Mouse (Mus musculus) MEL (cell line): ENCODE measurements around the gene Kcnab3. TPM values are rescaled to one million over a fixed set of nuclear protein-coding genes. Genes with fewer than 3 reads are reported as not detected.

Source experiments
- DNase-seq: peaks from one replicate; pipeline ENCODE4 v3.0.0; 2011; ENCODE audit warnings: low read depth, low spot score
- H3K27ac ChIP-seq: 2 replicates; pipeline ENCODE4 v1.5.1; 2012; ENCODE audit warnings: low read depth, mild to moderate bottlenecking, control low read depth, low read length, moderate library complexity; ENCODE audit not compliant: control insufficient read depth
- H3K27me3 ChIP-seq, 2 experiments: fragments of 150-350 bp in 1 of 2; sonication (generic) in 1 of 2; 2 replicates each; pipeline ENCODE4 v1.6.1; 2012; ENCODE audit warnings: low read length in 2 of 2, mild to moderate bottlenecking in 2 of 2, improper control_type of control experiment in 1 of 2, moderate library complexity in 1 of 2; ENCODE audit not compliant: insufficient read depth in 2 of 2, control insufficient read depth in 1 of 2
- H3K36me3 ChIP-seq, 2 experiments: 2 replicates each; pipeline ENCODE4 v1.6.1; 2012 to 2014; ENCODE audit warnings: low read length in 2 of 2, improper control_type of control experiment in 1 of 2, inconsistent platforms in 1 of 2, mild to moderate bottlenecking in 1 of 2; ENCODE audit not compliant: insufficient read depth in 2 of 2, control insufficient read depth in 1 of 2
- H3K4me1 ChIP-seq, 2 experiments: fragments of 150-350 bp in 1 of 2; sonication (generic) in 1 of 2; 2 replicates each; pipeline ENCODE4 v1.6.1; 2012; ENCODE audit warnings: low read length in 2 of 2, improper control_type of control experiment in 1 of 2, mild to moderate bottlenecking in 1 of 2; ENCODE audit not compliant: insufficient read depth in 2 of 2, control insufficient read depth in 1 of 2
- H3K4me3 ChIP-seq, 2 experiments: fragments of 150-350 bp in 1 of 2; sonication (generic) in 1 of 2; 2 replicates each; pipeline ENCODE4 v1.5.1; 2012; ENCODE audit warnings: low read depth in 2 of 2, low read length in 2 of 2, mild to moderate bottlenecking in 2 of 2, moderate library complexity in 2 of 2, control low read depth in 1 of 2, improper control_type of control experiment in 1 of 2; ENCODE audit not compliant: control insufficient read depth in 1 of 2, insufficient read depth in 1 of 2
- H3K79me2 ChIP-seq: 2 replicates; pipeline ENCODE4 v1.6.1; 2012; ENCODE audit warnings: mild to moderate bottlenecking, low read length, moderate library complexity; ENCODE audit not compliant: control insufficient read depth, poor library complexity, insufficient read depth
- H3K9ac ChIP-seq: 2 replicates; pipeline ENCODE4 v1.6.1; 2012; ENCODE audit warnings: low read depth, mild to moderate bottlenecking, control low read depth, low read length, moderate library complexity; ENCODE audit not compliant: control insufficient read depth, poor library complexity, severe bottlenecking
- H3K9me3 ChIP-seq: fragments of 150-350 bp; sonication (generic); replicated peaks from 2 replicates; pipeline ENCODE4 v1.6.1; 2012; ENCODE audit warnings: mild to moderate bottlenecking, low read length, improper control_type of control experiment, moderate library complexity; ENCODE audit not compliant: insufficient read depth
- BHLHE40 ChIP-seq: IDR thresholded peaks from 2 replicates; pipeline ENCODE4 v1.6.1; 2012; ENCODE audit warnings: low read depth, mild to moderate bottlenecking, inconsistent platforms, low read length, improper control_type of control experiment, borderline replicate concordance
- CHD1 ChIP-seq: IDR thresholded peaks from 2 replicates; pipeline ENCODE4 v1.6.1; 2012; ENCODE audit warnings: low read depth, mild to moderate bottlenecking, inconsistent platforms, low read length, improper control_type of control experiment
- CTCF ChIP-seq, 3 experiments: IDR thresholded peaks in 2 of 3; conservative IDR thresholded peaks in 1 of 3; 2 replicates each; pipeline ENCODE4 v1.5.1; 2011 to 2012; ENCODE audit warnings: low read length in 3 of 3, low read depth in 2 of 3, mild to moderate bottlenecking in 2 of 3, improper control_type of control experiment in 1 of 3, inconsistent platforms in 1 of 3, mixed read lengths in 1 of 3, moderate library complexity in 1 of 3; ENCODE audit not compliant: control insufficient read depth in 1 of 3, insufficient read depth in 1 of 3, poor library complexity in 1 of 3, severe bottlenecking in 1 of 3
- E2F4 ChIP-seq: IDR thresholded peaks from 2 replicates; pipeline ENCODE4 v1.6.1; 2011; ENCODE audit warnings: low read depth, low read length, improper control_type of control experiment, borderline replicate concordance
- ELF1 ChIP-seq: IDR thresholded peaks from 2 replicates; pipeline ENCODE4 v1.6.1; 2014; ENCODE audit warnings: low read depth, mild to moderate bottlenecking, inconsistent platforms, low read length, improper control_type of control experiment, moderate library complexity
- EP300 ChIP-seq, 2 experiments: IDR thresholded peaks; 2 replicates each; pipeline ENCODE4 v1.6.1; 2011; ENCODE audit warnings: improper control_type of control experiment in 2 of 2, low read length in 2 of 2, low read depth in 1 of 2, mild to moderate bottlenecking in 1 of 2
- ETS1 ChIP-seq: IDR thresholded peaks from 2 replicates; pipeline ENCODE4 v1.6.1; 2012; ENCODE audit warnings: low read depth, mild to moderate bottlenecking, inconsistent platforms, low read length, improper control_type of control experiment, moderate library complexity
- GABPA ChIP-seq: IDR thresholded peaks from 2 replicates; pipeline ENCODE4 v1.6.1; 2012; ENCODE audit warnings: low read depth, mild to moderate bottlenecking, inconsistent platforms, low read length, improper control_type of control experiment, moderate library complexity
- GATA1 ChIP-seq: IDR thresholded peaks from 2 replicates; pipeline ENCODE4 v1.6.1; 2011; ENCODE audit warnings: low read depth, low read length, improper control_type of control experiment
- HCFC1 ChIP-seq: IDR thresholded peaks from 2 replicates; pipeline ENCODE4 v1.6.1; 2012; ENCODE audit warnings: low read depth, mild to moderate bottlenecking, inconsistent platforms, low read length, improper control_type of control experiment, moderate library complexity
- JUND ChIP-seq: IDR thresholded peaks from 2 replicates; pipeline ENCODE4 v1.6.1; 2011; ENCODE audit warnings: low read depth, mild to moderate bottlenecking, improper control_type of control experiment, low read length
- KAT2A ChIP-seq: conservative IDR thresholded peaks from 2 replicates; pipeline ENCODE4 v1.6.1; 2012; ENCODE audit warnings: low read depth, low read length, improper control_type of control experiment, inconsistent platforms
- MAFK ChIP-seq: IDR thresholded peaks from 2 replicates; pipeline ENCODE4 v1.6.1; 2011; ENCODE audit warnings: low read depth, mild to moderate bottlenecking, low read length, improper control_type of control experiment, borderline replicate concordance
- MEF2A ChIP-seq: IDR thresholded peaks from 2 replicates; pipeline ENCODE4 v1.6.1; 2014; ENCODE audit warnings: low read depth, mild to moderate bottlenecking, inconsistent platforms, low read length, improper control_type of control experiment; ENCODE audit not compliant: poor library complexity, insufficient replicate concordance, severe bottlenecking; ENCODE audit errors: extremely low read depth
- MYB ChIP-seq: IDR thresholded peaks from 2 replicates; pipeline ENCODE4 v1.6.1; 2011; ENCODE audit warnings: mild to moderate bottlenecking, low read depth, low read length, improper control_type of control experiment
- NELFE ChIP-seq: IDR thresholded peaks from 2 replicates; pipeline ENCODE4 v1.6.1; 2011; ENCODE audit warnings: low read depth, low read length, improper control_type of control experiment
- POLR2AphosphoS5 ChIP-seq: IDR thresholded peaks from 2 replicates; pipeline ENCODE4 v1.6.1; 2012; ENCODE audit warnings: low read depth, borderline replicate concordance, mild to moderate bottlenecking, inconsistent platforms, low read length, moderate library complexity, mixed read lengths
- RAD21 ChIP-seq: IDR thresholded peaks from 2 replicates; pipeline ENCODE4 v1.6.1; 2011; ENCODE audit warnings: mild to moderate bottlenecking, low read depth, low read length, improper control_type of control experiment
- RCOR1 ChIP-seq: IDR thresholded peaks from 2 replicates; pipeline ENCODE4 v1.6.1; 2012; ENCODE audit warnings: low read depth, mild to moderate bottlenecking, inconsistent platforms, low read length, improper control_type of control experiment
- SIN3A ChIP-seq: IDR thresholded peaks from 2 replicates; pipeline ENCODE4 v1.6.1; 2012; ENCODE audit warnings: low read length, improper control_type of control experiment, inconsistent platforms
- ZC3H11A ChIP-seq: IDR thresholded peaks from 2 replicates; pipeline ENCODE4 v1.6.1; 2012; ENCODE audit warnings: low read depth, mild to moderate bottlenecking, inconsistent platforms, low read length, improper control_type of control experiment
- ZKSCAN1 ChIP-seq: IDR thresholded peaks from 2 replicates; pipeline ENCODE4 v1.6.1; 2012; ENCODE audit warnings: low read depth, mild to moderate bottlenecking, inconsistent platforms, low read length, improper control_type of control experiment, moderate library complexity
- ZMIZ1 ChIP-seq: IDR thresholded peaks from 2 replicates; pipeline ENCODE4 v1.6.1; 2012; ENCODE audit warnings: low read depth, mild to moderate bottlenecking, inconsistent platforms, low read length, improper control_type of control experiment, moderate library complexity
- ZNF384 ChIP-seq: IDR thresholded peaks from 2 replicates; pipeline ENCODE4 v1.6.1; 2012; ENCODE audit warnings: low read depth, mild to moderate bottlenecking, inconsistent platforms, low read length, improper control_type of control experiment
- polyA plus RNA-seq, 2 experiments: library from polyadenylated mRNA; stranded (reverse) in 1 of 2; unstranded in 1 of 2; fragments of >175 nt in 1 of 2; fragments of >200 nt in 1 of 2; gene quantifications; 2 replicates each; pipeline versions ENCODE4 v1.2.1 to v1.2.4; 2012; ENCODE audit warnings: low replicate concordance in 2 of 2, low read depth in 1 of 2; ENCODE audit not compliant: insufficient read length in 2 of 2, insufficient read depth in 1 of 2, missing spikeins in 1 of 2
- total RNA-seq: library from RNA; depleted of rRNA; stranded (reverse); fragments of 300-350 nt; gene quantifications from 2 replicates; pipeline ENCODE4 v1.2.3, GENCODE M21; 2012

Gene Kcnab3
- total and polyA plus RNA-seq, 3 experiments = 3.8 to 6.2 TPM; not detected in 1

- no peak for DNase-seq
- TF ChIP-seq CHD1 = no peak
- TF ChIP-seq RAD21 = no peak
- TF ChIP-seq RCOR1 = no peak
- no peak for TF ChIP-seq JUND
- no peak for TF ChIP-seq GATA1
- TF ChIP-seq CTCF (IDR thresholded peaks at IDR 0.05 in 2 of 3, conservative IDR thresholded peaks at IDR 0.05 in 1 of 3; ENCODE audit: control insufficient read depth in 1 of 3, insufficient read depth in 1 of 3, low read depth in 2 of 3, low read length in 3 of 3, poor library complexity in 1 of 3, severe bottlenecking in 1 of 3) = no peak
- TF ChIP-seq ZC3H11A = no peak
- TF ChIP-seq GABPA = no peak
- no peak for TF ChIP-seq MAFK
- TF ChIP-seq E2F4 = no peak
- no peak for TF ChIP-seq ETS1
- TF ChIP-seq SIN3A = no peak
- no peak for TF ChIP-seq EP300 (IDR thresholded peaks at IDR 0.05; ENCODE audit: low read depth in 1 of 2, low read length in 2 of 2)
- no peak for TF ChIP-seq ZNF384
- TF ChIP-seq BHLHE40 = no peak
- TF ChIP-seq ZKSCAN1 = no peak
- TF ChIP-seq, all 39 proteins: peak for 0
- no peaks in the 10 kb centered on the region for H3K27me3 ChIP-seq
- no peaks in the 10 kb centered on the region for H3K9me3 ChIP-seq
- H3K4me1 ChIP-seq = peaks cover 4% of the 10 kb centered on the region in 2 experiments; a peak in 3 of 4 replicates
- H3K9ac ChIP-seq = no peak overlapping the region
- H3K79me2 ChIP-seq = no peaks in the 10 kb centered on the region
- H3K4me3 ChIP-seq = no peak overlapping the region
- H3K27ac ChIP-seq = no peak overlapping the region
- peaks cover 6 to 9% of the 10 kb centered on the region in 2 experiments; a peak in 3 of 4 replicates for H3K36me3 ChIP-seq
These were observed 23.2 kb upstream of the Kcnab3 start for GRCm38 (mm10) chr11:69302817-69303216.

- TF ChIP-seq MEF2A = no peak
- TF ChIP-seq MYB = no peak
- no peak for TF ChIP-seq POLR2AphosphoS5
- no peak for TF ChIP-seq ZMIZ1
- TF ChIP-seq E2F4 = no peak
- no peak for TF ChIP-seq ELF1
- no peak for TF ChIP-seq ZNF384
- no peak for TF ChIP-seq HCFC1
- TF ChIP-seq JUND = no peak
- TF ChIP-seq MAFK = no peak
- TF ChIP-seq NELFE = no peak
- TF ChIP-seq KAT2A = no peak
- H3K9ac ChIP-seq = no peak overlapping the region
- peaks cover 4% of the 10 kb centered on the region in 2 experiments; a peak in 3 of 4 replicates for H3K4me1 ChIP-seq
- no peaks in the 10 kb centered on the region for H3K27me3 ChIP-seq
- H3K36me3 ChIP-seq = peaks cover 6 to 15% of the 10 kb centered on the region in 2 experiments; a peak in 3 of 4 replicates
- no peaks in the 10 kb centered on the region for H3K9me3 ChIP-seq
- no peak overlapping the region for H3K27ac ChIP-seq
- DNase-seq = no peak
- H3K4me3 ChIP-seq = no peak overlapping the region
- H3K79me2 ChIP-seq = no peaks in the 10 kb centered on the region
These were observed 20.8 kb upstream of the Kcnab3 start for GRCm38 (mm10) chr11:69305291-69305690.
